Mouse (Mus musculus) ES-Bruce4 (cell line): ENCODE results near the gene Col11a2. TPM values are rescaled to one million over a fixed set of nuclear protein-coding genes. Genes with fewer than 3 reads are reported as not detected.

Source experiments
- H3K27ac ChIP-seq: 2 replicates; pipeline ENCODE4 v1.5.1; 2012; ENCODE audit warnings: low read length, inconsistent platforms; ENCODE audit not compliant: insufficient read depth
- H3K27me3 ChIP-seq: 2 replicates; pipeline ENCODE4 v1.6.1; 2012; ENCODE audit warnings: mild to moderate bottlenecking, low read length, inconsistent platforms; ENCODE audit not compliant: control insufficient read depth, poor library complexity, insufficient read depth, severe bottlenecking
- H3K36me3 ChIP-seq: 2 replicates; pipeline ENCODE4 v1.6.1; 2012; ENCODE audit warnings: inconsistent platforms, mild to moderate bottlenecking, low read length, moderate library complexity; ENCODE audit not compliant: control insufficient read depth, poor library complexity, insufficient read depth, severe bottlenecking
- H3K4me1 ChIP-seq: one replicate; pipeline ENCODE4 v1.8.1; 2011; ENCODE audit warnings: low read length; ENCODE audit not compliant: control insufficient read depth, insufficient read depth
- H3K4me3 ChIP-seq: 2 replicates; pipeline ENCODE4 v1.5.1; 2011; ENCODE audit warnings: low read depth, mild to moderate bottlenecking, low read length
- H3K9ac ChIP-seq: 2 replicates; pipeline ENCODE4 v1.6.1; 2012; ENCODE audit warnings: low read depth, mild to moderate bottlenecking, inconsistent platforms; ENCODE audit not compliant: poor library complexity, severe bottlenecking
- H3K9me3 ChIP-seq: replicated peaks from 2 replicates; pipeline ENCODE4 v1.6.1; 2012; ENCODE audit warnings: mild to moderate bottlenecking, low read length, inconsistent platforms; ENCODE audit not compliant: control insufficient read depth, poor library complexity, insufficient read depth, severe bottlenecking
- CTCF ChIP-seq: IDR thresholded peaks from one replicate; pipeline ENCODE4 v1.8.1; 2011; ENCODE audit warnings: low read depth, low read length
- EP300 ChIP-seq: IDR thresholded peaks from 2 replicates; pipeline ENCODE4 v1.6.1; 2011; ENCODE audit warnings: low read depth, low read length; ENCODE audit not compliant: insufficient read depth
- POLR2A ChIP-seq: IDR thresholded peaks from one replicate; pipeline ENCODE4 v1.8.1; 2011; ENCODE audit warnings: low read length; ENCODE audit not compliant: insufficient read depth
- polyA plus RNA-seq: library from polyadenylated mRNA; stranded (reverse); fragments of >200 nt; gene quantifications from 2 replicates; pipeline ENCODE4 v1.2.4, GENCODE M21; 2011; ENCODE audit warnings: low read depth; ENCODE audit not compliant: missing spikeins, insufficient read depth, insufficient read length

The Col11a2 gene
- polyA plus RNA-seq, 1 experiment, result 0.82 TPM

- H3K27ac ChIP-seq, result no peak overlapping the region
- H3K36me3 ChIP-seq, result peaks cover 10% of the 10 kb centered on the region
- H3K4me3 ChIP-seq, result no peak overlapping the region
- no peaks in the 10 kb centered on the region for H3K27me3 ChIP-seq
- TF ChIP-seq POLR2A (no peak), EP300 (no peak), CTCF (no peak)
- no peaks in the 10 kb centered on the region for H3K4me1 ChIP-seq
- H3K9me3 ChIP-seq, result no peaks in the 10 kb centered on the region
- H3K9ac ChIP-seq, result no peak overlapping the region
Measured at GRCm38 (mm10) chr17:34107109-34107867, 68.1 kb downstream of the Col11a2 start.

- no peaks in the 10 kb centered on the region for H3K9me3 ChIP-seq
- H3K4me1 ChIP-seq, result no peaks in the 10 kb centered on the region
- H3K27me3 ChIP-seq, result no peaks in the 10 kb centered on the region
- H3K4me3 ChIP-seq, result no peak overlapping the region
- H3K27ac ChIP-seq, result no peak overlapping the region
- TF ChIP-seq CTCF (no peak), EP300 (no peak), POLR2A (no peak)
- no peak overlapping the region for H3K9ac ChIP-seq
- peaks cover 22% of the 10 kb centered on the region for H3K36me3 ChIP-seq
Measured at GRCm38 (mm10) chr17:34108460-34108859, 69.2 kb downstream of the Col11a2 start.

GRCm38 (mm10) chr17:34109038-34109805 lies 70.0 kb downstream of the Col11a2 start:
- Histone ChIP-seq H3K27ac (no peak overlapping the region), H3K9ac (no peak overlapping the region), H3K27me3 (no peaks in the 10 kb centered on the region), H3K36me3 (peaks cover 29% of the 10 kb centered on the region), H3K4me3 (no peak overlapping the region), H3K4me1 (no peaks in the 10 kb centered on the region), H3K9me3 (no peaks in the 10 kb centered on the region)
- TF ChIP-seq CTCF, result peak; percentile 14
- TF ChIP-seq EP300, result no peak

GRCm38 (mm10) chr17:34109806-34110195 lies 70.6 kb downstream of the Col11a2 start:
- TF ChIP-seq EP300, result no peak
- TF ChIP-seq POLR2A, result no peak
- Histone ChIP-seq H3K9ac (no peak overlapping the region), H3K27me3 (no peaks in the 10 kb centered on the region), H3K4me1 (no peaks in the 10 kb centered on the region), H3K9me3 (no peaks in the 10 kb centered on the region), H3K4me3 (no peak overlapping the region), H3K36me3 (peaks cover 35% of the 10 kb centered on the region), H3K27ac (no peak overlapping the region)

- peaks cover 40% of the 10 kb centered on the region for H3K36me3 ChIP-seq
- no peak overlapping the region for H3K4me3 ChIP-seq
- H3K9ac ChIP-seq, result no peak overlapping the region
- no peaks in the 10 kb centered on the region for H3K4me1 ChIP-seq
- H3K27ac ChIP-seq, result 0 out of 2 replicates have a peak overlapping the region, but pooled peaks have one; percentile 11
- no peaks in the 10 kb centered on the region for H3K27me3 ChIP-seq
- H3K9me3 ChIP-seq, result no peaks in the 10 kb centered on the region
- TF ChIP-seq POLR2A, result no peak
Measured at GRCm38 (mm10) chr17:34110309-34110708, 71.1 kb downstream of the Col11a2 start.

- no peak overlapping the region for H3K27ac ChIP-seq
- TF ChIP-seq CTCF (no peak), POLR2A (no peak), EP300 (no peak)
- peaks cover 77% of the 10 kb centered on the region for H3K36me3 ChIP-seq
- H3K9ac ChIP-seq, result no peak overlapping the region
- no peaks in the 10 kb centered on the region for H3K27me3 ChIP-seq
- H3K9me3 ChIP-seq, result no peaks in the 10 kb centered on the region
- H3K4me3 ChIP-seq, result no peak overlapping the region
- H3K4me1 ChIP-seq, result no peaks in the 10 kb centered on the region
Measured at GRCm38 (mm10) chr17:34114114-34114513, 74.9 kb downstream of the Col11a2 start.

Other genes with a start within 250 kb of the Col11a2 start
- 40.0 and 44.7 TPM in 2 replicates for gene Kank3, start 228.9 kb upstream of the Col11a2 start, polyA plus RNA-seq
- 3,700 and 3,844 TPM in 2 replicates for gene Rps28, start 214.9 kb upstream of the Col11a2 start, polyA plus RNA-seq
- 406 and 464 TPM in 2 replicates for gene Ndufa7, start 214.9 kb upstream of the Col11a2 start, polyA plus RNA-seq
- 30.6 and 35.7 TPM in 2 replicates for gene Cd320, start 196.3 kb upstream of the Col11a2 start, polyA plus RNA-seq
- gene Gm7029, start 165.6 kb upstream of the Col11a2 start, polyA plus RNA-seq, result not detected in 2 replicates
- 155 and 186 TPM in 2 replicates for gene Kifc1, start 148.8 kb upstream of the Col11a2 start, polyA plus RNA-seq
- gene Platr17, start 134.3 kb upstream of the Col11a2 start, polyA plus RNA-seq, result 16.7 and 19.1 TPM in 2 replicates
- 40.2 and 42.3 TPM in 2 replicates for gene Daxx, start 130.0 kb upstream of the Col11a2 start, polyA plus RNA-seq
- gene Tapbp, start 123.5 kb upstream of the Col11a2 start, polyA plus RNA-seq, result 81.0 and 97.3 TPM in 2 replicates
- 14.8 and 20.7 TPM in 2 replicates for gene Zbtb22, start 123.5 kb upstream of the Col11a2 start, polyA plus RNA-seq
- gene Rgl2, start 109.9 kb upstream of the Col11a2 start, polyA plus RNA-seq, result 34.7 and 37.5 TPM in 2 replicates
- gene Pfdn6, start 99.1 kb upstream of the Col11a2 start, polyA plus RNA-seq, result 146 and 152 TPM in 2 replicates
- 25.3 and 30.2 TPM in 2 replicates for gene Wdr46, start 98.8 kb upstream of the Col11a2 start, polyA plus RNA-seq
- 3.6 and 4.2 TPM in 2 replicates for gene B3galt4, start 87.9 kb upstream of the Col11a2 start, polyA plus RNA-seq
- gene Vps52, start 83.6 kb upstream of the Col11a2 start, polyA plus RNA-seq, result 18.3 and 19.0 TPM in 2 replicates
- gene Rps18, start 83.4 kb upstream of the Col11a2 start, polyA plus RNA-seq, result 2,174 TPM in 2 replicates
- gene H2-K1, start 39.1 kb upstream of the Col11a2 start, polyA plus RNA-seq, result 98.4 and 103 TPM in 2 replicates
- gene Ring1, start 14.8 kb upstream of the Col11a2 start, polyA plus RNA-seq, result 8.1 and 11.4 TPM in 2 replicates
- 19.0 and 26.1 TPM in 2 replicates for gene H2-Ke6, start 11.4 kb upstream of the Col11a2 start, polyA plus RNA-seq
- 57.2 and 68.8 TPM in 2 replicates for gene Slc39a7, start 7.8 kb upstream of the Col11a2 start, polyA plus RNA-seq
- 37.7 and 38.2 TPM in 2 replicates for gene Rxrb, start 7.6 kb upstream of the Col11a2 start, polyA plus RNA-seq
- gene H2-Oa, start 52.9 kb downstream of the Col11a2 start, polyA plus RNA-seq, result 1.4 TPM in 1 of 2 replicates, not detected in the other
- 5.9 and 8.3 TPM in 2 replicates for gene H2-DMa, start 80.1 kb downstream of the Col11a2 start, polyA plus RNA-seq
- 190 and 199 TPM in 2 replicates for gene Brd2, start 83.2 kb downstream of the Col11a2 start, polyA plus RNA-seq
- gene H2-DMb2, start 103.9 kb downstream of the Col11a2 start, polyA plus RNA-seq, result not detected in 2 replicates
- gene H2-DMb1, start 113.6 kb downstream of the Col11a2 start, polyA plus RNA-seq, result 0.65 and 1.1 TPM in 2 replicates
- gene Tap1, start 148.1 kb downstream of the Col11a2 start, polyA plus RNA-seq, result 21.6 and 24.6 TPM in 2 replicates
- 8.7 and 10.2 TPM in 2 replicates for gene Psmb9, start 148.3 kb downstream of the Col11a2 start, polyA plus RNA-seq
- gene Psmb8, start 158.3 kb downstream of the Col11a2 start, polyA plus RNA-seq, result 20.5 and 27.6 TPM in 2 replicates
- 18.8 and 22.7 TPM in 2 replicates for gene Tap2, start 164.1 kb downstream of the Col11a2 start, polyA plus RNA-seq
- gene H2-Ob, start 199.5 kb downstream of the Col11a2 start, polyA plus RNA-seq, result not detected in 2 replicates
- 2.3 and 2.4 TPM in 2 replicates for gene H2-Ab1, start 218.3 kb downstream of the Col11a2 start, polyA plus RNA-seq
- not detected in 2 replicates for gene H2-Aa, start 248.4 kb downstream of the Col11a2 start, polyA plus RNA-seq